Mouse (Mus musculus): ENCODE measurements around the gene Aox2. TPM values are rescaled to one million over a fixed set of nuclear protein-coding genes. Genes with fewer than 3 reads are reported as not detected.

Aox2 gene
- total RNA-seq, 2 experiments from 2014 or later: not detected

- intact Hi-C loops (cut with DNase I): loop anchor here (2.0 kb wide), 1 partner anchor 29 kb away; no protein-coding TSS in a partner anchor
- DNase-seq: peak; percentile 42 to 58
These were observed 115.4 kb downstream of the Aox2 start for GRCm38 (mm10) chr1:58393284-58394195.

- intact Hi-C loops (cut with DNase I): no loop called here
- DNase-seq: no peak
These were observed 117.2 kb downstream of the Aox2 start for GRCm38 (mm10) chr1:58395341-58395740.

GRCm38 (mm10) chr1:58396179-58396578 lies 118.1 kb downstream of the Aox2 start:
- intact Hi-C loops (cut with DNase I): no loop called here
- DNase-seq: no peak

GRCm38 (mm10) chr1:58397731-58398130 lies 119.6 kb downstream of the Aox2 start:
- no peak for DNase-seq
- intact Hi-C loops (cut with DNase I): no loop called here

- intact Hi-C loops (cut with DNase I): no loop called here
- DNase-seq: no peak
These were observed 123.3 kb downstream of the Aox2 start for GRCm38 (mm10) chr1:58401396-58401795.

GRCm38 (mm10) chr1:58403745-58404144 lies 125.6 kb downstream of the Aox2 start:
- DNase-seq: no peak
- intact Hi-C loops (cut with DNase I): loop anchor here (2.0 kb wide), 1 partner anchor 15 kb away; no protein-coding TSS in a partner anchor

GRCm38 (mm10) chr1:58407321-58407720 lies 129.2 kb downstream of the Aox2 start:
- intact Hi-C loops (cut with DNase I): no loop called here
- DNase-seq: no peak

- intact Hi-C loops (cut with DNase I): no loop called here
- no peak for DNase-seq
These were observed 130.0 kb downstream of the Aox2 start for GRCm38 (mm10) chr1:58408141-58408540.

- no peak for DNase-seq
- intact Hi-C loops (cut with DNase I): no loop called here
These were observed 131.5 kb downstream of the Aox2 start for GRCm38 (mm10) chr1:58409553-58410197.

GRCm38 (mm10) chr1:58410198-58410588 lies 132.1 kb downstream of the Aox2 start:
- intact Hi-C loops (cut with DNase I): no loop called here
- no peak for DNase-seq

GRCm38 (mm10) chr1:58410776-58411175 lies 132.7 kb downstream of the Aox2 start:
- no peak for DNase-seq
- intact Hi-C loops (cut with DNase I): no loop called here

GRCm38 (mm10) chr1:58415442-58415841 lies 137.3 kb downstream of the Aox2 start:
- DNase-seq: no peak
- intact Hi-C loops (cut with DNase I): no loop called here

- DNase-seq: no peak
- intact Hi-C loops (cut with DNase I): no loop called here
These were observed 137.9 kb downstream of the Aox2 start for GRCm38 (mm10) chr1:58416048-58416447.

GRCm38 (mm10) chr1:58420032-58420431 lies 141.9 kb downstream of the Aox2 start:
- intact Hi-C loops (cut with DNase I): loop anchor here (5.0 kb wide), 1 partner anchor 167 kb away; the partner anchor contains the start of genes Fam126b and Ndufb3

GRCm38 (mm10) chr1:58420961-58421360 lies 142.8 kb downstream of the Aox2 start:
- intact Hi-C loops (cut with DNase I): loop anchor here (5.0 kb wide), 1 partner anchor 166 kb away; the partner anchor contains the start of genes Fam126b and Ndufb3
- DNase-seq: no peak

More at GRCm38 (mm10) chr1:58420032-58420431, 141.9 kb downstream of the Aox2 start:
- no peak for DNase-seq

- intact Hi-C loops (cut with DNase I): loop anchor here (2.0 to 5.0 kb wide), 2 partner anchors 30 to 164 kb away; partner anchors contain the start of genes Bzw1, Fam126b and Ndufb3
- peak; percentile 32 to 49 for DNase-seq
These were observed 144.8 kb downstream of the Aox2 start for GRCm38 (mm10) chr1:58422879-58423278.

GRCm38 (mm10) chr1:58423371-58424248 lies 145.5 kb downstream of the Aox2 start, which contains the start of gene Clk1:
TSS of gene Clk1 (minus strand) at chr1:58424066.
- DNase-seq: peak; percentile 99 to 100
- intact Hi-C loops (cut with DNase I): loop anchor here (2.0 to 5.0 kb wide), 3 partner anchors 21 to 164 kb away; partner anchors contain the start of genes Bzw1, Fam126b, Ndufb3 and Nif3l1

- no peak for DNase-seq
- intact Hi-C loops (cut with DNase I): loop anchor here (2.0 to 5.0 kb wide), 2 partner anchors 20 to 163 kb away; partner anchors contain the start of genes Fam126b, Ndufb3, Nif3l1 and Ppil3
These were observed 146.4 kb downstream of the Aox2 start for GRCm38 (mm10) chr1:58424551-58424950.

All from heart, postnatal 36 days (tissue).